Mouse (Mus musculus) thymus, postnatal 25 days (tissue): ENCODE data around the gene Luc7l.
"Not testable (repeated sequence)": the region's sequence is repeated elsewhere in the genome, so short reads cannot be mapped to it uniquely, and the experiment has no call there.

Source experiments
- DNase-seq: peaks from one replicate; pipeline ENCODE4 v3.0.0; 2022

Gene Luc7l

GRCm38 (mm10) chr17:26255313-26255712 lies 2.6 kb downstream of the Luc7l start:
- DNase-seq: no peak

DNA sequence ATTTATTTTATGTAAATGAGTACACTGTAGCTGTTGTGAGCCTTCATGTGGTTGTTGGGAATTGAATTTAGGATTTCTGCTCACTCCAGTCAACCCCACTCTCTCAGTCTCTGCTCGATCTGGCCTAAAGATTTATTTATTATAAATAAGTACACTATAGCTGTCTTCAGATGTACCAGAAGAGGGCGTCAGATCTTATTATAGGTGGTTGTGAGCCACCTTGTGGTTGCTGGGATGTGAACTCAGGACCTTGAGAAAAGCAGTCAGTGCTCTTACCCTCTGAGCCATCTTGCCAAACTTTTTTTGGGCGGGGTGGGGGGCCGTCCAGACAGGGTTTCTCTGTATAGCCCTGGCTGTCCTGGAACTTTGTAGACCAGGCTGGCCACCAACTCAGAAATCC lies 9.1 kb downstream of the Luc7l start:
- no peak for DNase-seq

DNA sequence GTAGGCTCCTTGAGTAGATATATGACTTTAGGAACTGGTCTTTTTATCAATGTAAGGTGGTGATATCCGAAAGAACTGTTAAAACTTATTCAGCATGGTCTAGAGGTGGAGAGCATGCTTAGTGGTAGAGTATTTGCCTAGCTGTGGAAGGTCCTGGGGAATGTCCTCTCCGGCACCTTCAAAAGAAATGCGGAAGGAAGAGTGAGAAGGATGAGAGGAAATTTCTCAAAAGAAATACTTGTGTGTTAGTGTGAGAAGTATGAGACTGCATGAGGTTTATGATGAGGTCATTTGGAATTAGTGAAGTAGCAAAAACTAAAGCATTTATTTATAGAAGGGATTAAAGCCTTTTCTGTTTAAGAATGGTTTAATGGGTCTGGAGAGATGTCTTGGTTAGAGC lies 9.7 kb downstream of the Luc7l start:
- no peak for DNase-seq

- DNase-seq: no peak
These were observed 16.2 kb downstream of the Luc7l start for GRCm38 (mm10) chr17:26268851-26269250.

DNA sequence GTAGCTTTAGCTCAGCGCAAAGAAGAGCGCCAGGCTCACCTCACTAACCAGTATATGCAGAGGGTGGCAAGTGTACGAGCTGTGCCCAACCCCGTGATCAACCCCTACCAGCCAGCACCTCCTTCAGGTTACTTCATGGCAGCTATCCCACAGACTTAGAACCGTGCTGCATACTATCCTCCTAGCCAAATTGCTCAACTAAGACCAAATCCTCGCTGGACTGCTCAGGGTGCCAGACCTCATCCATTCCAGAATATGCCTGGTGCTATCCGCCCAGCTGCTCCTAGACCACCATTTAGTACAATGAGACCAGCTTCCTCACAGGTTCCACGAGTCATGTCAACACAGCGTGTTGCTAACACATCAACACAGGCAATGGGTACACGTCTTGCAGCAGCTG lies 16.9 kb downstream of the Luc7l start:
- not testable (repeated sequence) for DNase-seq

DNA sequence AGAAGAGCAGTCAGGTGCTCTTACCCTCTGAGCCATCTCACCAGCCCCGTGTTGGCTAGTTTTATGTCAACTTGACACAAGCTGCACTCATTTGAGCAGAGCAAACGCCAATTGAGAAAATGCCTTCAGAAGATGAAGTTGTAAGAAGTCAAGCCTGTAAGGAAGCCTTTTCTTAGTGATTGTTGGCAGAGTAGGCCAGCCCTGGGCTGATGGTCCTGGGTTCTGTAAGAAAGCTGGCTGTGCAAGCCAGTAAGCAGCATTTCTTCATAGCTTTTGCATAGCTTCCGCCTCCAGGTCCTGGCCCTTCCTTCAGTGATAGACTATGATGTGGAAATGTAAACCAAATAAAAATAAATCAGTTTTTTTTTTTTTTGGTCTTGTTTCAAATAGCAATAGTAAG lies 19.9 kb downstream of the Luc7l start:
- DNase-seq: no peak

GRCm38 (mm10) chr17:26275933-26276332 lies 23.2 kb downstream of the Luc7l start:
- no peak for DNase-seq

DNA sequence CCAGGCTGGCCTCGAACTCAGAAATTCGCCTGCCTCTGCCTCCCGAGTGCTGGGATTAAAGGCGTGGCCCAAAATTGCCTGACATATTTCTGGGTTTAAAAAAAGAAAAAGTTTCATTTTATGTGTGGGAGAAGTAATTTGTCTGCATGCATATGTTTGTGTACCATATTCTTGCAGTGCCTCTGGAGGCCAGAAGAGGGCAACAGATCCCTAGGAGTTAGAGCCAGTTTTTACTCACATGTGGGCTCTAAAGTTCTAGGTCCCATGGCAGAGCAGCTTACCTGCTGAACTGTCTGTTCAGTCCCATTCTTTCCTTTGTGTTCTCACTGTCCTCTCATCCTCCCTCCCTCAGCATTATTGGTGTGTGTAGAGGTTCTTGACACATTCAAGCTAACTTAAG lies 24.0 kb downstream of the Luc7l start:
- DNase-seq: peak; percentile 56

GRCm38 (mm10) chr17:26286199-26286955 lies 33.7 kb downstream of the Luc7l start:
- DNase-seq: no peak

DNA sequence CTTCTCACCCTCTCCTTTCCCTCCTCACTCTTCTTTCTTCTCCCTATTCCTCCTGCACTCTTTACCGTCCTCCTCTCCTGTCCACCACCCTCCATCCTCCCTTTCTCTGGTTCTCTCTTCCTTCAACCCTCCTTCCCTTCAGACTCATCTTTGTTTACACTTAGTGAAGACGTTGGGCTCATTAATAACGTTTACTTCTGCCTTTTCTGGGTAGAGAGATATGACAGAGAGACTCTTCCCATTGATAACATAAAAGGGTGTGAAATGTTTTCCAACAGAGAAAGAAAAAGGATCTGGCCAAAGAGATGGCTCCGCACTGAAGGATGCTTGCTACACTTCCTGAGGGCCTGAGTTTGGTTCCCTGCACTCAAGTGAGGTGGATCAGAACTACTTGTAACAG lies 36.8 kb downstream of the Luc7l start:
- no peak for DNase-seq

- not testable (repeated sequence) for DNase-seq
These were observed 45.6 kb downstream of the Luc7l start for GRCm38 (mm10) chr17:26298318-26298717.

GRCm38 (mm10) chr17:26314291-26314690 lies 61.6 kb downstream of the Luc7l start:
- peak; percentile 62 for DNase-seq

DNA sequence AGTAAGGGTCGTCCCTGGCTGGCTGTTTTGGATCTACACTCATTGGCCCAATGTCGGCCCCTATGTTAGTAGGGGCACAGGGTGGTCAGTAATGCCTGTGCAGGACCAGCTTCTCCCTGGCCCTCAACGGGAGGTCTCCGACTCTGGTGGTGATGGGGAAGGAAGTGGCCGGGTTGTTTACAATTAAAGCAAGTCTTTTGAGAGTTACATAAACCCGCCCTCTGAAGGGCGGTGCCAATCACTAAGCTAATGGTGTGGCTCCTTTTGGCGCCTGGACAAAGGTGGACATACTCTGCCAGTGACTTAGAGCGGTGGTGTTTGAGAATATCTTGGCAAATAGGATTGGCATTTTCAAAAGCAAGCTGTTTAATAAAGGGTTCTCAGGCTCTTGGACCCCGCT lies 62.8 kb downstream of the Luc7l start:
- no peak for DNase-seq

GRCm38 (mm10) chr17:26318441-26318840 lies 65.7 kb downstream of the Luc7l start:
- no peak for DNase-seq
